Mouse (Mus musculus): ENCODE results near the gene Scaf4.
"Not testable (repeated sequence)": the region's sequence is repeated elsewhere in the genome, so short reads cannot be mapped to it uniquely, and the experiment has no call there.

Gene Scaf4

DNA sequence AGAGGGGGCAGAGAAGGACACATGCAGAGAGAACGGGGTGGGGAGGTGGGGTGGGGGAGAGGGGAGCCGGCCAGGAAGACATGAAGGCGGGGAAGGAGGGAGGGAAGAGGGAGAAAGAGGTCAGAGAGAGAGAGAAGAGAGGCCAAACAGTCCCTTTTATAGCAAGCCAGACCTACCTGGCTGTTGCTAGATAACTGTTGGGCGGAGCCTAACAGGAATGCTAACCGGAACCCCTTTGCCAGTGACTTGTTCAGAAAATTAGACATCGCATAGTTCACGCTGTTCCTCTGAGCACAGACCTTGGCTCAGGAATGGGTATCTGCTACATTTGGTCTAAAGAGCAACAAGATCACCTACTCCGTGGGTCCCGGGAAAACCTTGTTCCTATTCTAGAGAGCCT, 6.7 kb upstream of the Scaf4 start:
- DNase-seq = no peak

DNA sequence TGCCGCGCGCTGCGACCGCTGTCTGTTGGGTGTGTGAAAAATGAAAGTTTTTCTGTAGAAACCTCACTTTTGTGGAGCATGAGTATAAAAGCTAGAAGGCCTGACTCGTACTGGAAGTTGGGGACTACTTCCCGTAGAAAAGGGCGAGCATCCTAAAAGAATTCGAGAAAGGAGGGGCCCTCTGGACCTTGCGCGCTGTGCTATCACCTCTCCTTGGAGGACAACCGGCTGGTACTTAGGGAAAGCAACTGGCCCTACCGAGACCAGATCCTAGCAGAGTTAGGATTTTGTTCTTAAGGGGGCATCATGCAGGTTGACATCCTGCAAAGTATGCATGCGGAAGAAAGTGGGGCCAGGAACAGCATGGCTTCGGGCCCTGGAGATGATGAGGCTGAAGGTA, 613 bp upstream of the Scaf4 start:
- no peak for DNase-seq

DNA sequence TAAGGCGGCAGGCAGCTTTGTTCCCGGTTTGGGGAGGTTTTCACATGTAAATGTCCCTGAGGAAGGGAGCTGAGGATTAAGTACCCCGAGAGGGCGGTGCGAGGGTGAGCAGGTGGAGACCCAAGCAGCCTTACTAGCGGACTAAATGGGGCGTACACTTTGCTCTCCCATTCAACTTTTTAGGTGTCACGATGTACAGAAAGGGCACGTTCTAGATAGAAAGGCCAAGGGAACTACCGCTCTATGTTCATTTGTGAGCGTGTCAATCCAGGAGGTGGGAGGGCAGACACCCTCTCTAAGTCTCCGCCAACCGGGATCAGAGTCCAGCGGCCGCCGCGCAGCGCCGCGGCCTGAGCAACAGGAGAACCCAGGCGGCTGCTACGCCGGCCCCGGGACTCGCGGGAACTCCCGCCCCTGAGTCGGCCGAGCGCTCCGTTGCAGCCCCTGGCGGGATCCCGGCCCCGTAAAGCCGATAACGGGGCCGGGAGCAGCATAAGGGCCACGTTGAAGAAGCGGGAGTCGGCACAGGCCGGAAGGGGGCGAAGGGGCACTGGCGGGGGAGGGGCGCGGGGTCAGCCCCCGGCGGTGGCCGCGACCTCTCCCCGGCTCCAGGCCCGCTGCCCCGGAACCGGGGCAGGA, 918 bp downstream of the Scaf4 start:
- DNase-seq = peak; percentile 43

DNA sequence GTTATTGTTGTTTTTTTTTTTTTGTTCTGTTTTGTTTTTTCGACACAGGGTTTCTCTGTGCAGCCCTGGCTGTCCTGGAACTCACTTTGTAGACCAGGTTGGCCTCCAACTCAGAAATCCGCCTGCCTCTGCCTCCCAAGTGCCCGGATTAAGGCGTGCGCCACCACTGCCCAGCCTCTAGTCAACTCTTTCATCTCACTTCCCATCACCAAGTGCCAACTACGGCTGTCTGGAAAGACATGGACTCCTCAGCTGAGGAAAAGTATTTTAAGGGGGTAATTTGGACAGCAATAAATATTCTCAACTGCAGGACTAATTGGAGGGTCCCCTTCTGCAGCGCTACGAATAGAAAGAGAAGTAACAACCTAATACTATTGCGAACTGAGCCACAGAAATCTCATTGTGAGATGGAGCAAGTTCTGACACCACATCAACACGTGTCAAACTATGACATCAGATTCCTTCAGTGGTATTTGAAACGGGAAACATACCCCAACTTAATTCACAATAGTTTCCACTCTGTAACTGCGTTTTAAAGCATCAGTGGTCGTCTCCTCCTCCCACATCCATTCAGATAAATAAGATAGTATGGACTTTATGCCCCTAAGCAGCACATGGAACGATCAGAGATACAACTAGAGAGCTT, 1.6 kb downstream of the Scaf4 start:
- peak; percentile 37 for DNase-seq

DNA sequence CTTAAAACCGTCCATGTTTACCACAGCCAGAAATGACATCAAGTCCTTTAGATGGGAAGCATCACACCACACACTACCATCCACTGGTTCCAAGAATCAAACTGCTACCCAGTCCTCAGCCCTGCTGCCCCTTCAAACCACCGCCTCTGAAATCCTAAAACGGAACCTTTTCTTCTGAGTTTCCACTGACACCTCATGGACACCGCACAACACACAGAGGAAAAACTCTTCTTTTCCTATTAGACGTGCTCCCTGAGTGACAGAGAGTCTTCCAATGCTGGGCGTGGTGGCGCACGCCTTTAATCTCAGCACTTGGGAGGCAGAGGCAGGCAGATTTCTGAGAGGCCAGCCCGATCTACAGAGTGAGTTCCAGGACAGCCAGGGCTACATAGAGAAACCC, 2.9 kb downstream of the Scaf4 start:
- DNase-seq = no peak

DNA sequence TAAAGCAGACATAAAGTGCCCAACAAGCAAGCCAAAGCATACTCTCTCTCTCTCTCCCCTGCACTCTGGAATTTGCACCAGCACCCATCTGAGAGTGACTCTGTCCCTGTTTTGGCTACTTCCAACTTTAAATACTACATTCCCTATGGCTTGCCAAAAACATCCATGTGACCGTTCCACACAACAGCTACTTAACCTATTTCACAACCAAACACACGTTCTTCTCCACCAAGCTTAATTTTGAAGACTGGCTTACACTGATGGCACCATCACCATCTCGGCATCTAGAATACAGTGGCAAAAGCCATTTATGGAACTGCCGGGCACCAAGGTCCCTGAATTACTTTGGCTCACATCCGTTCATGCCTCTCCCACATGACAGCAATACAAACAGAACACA, 3.3 kb downstream of the Scaf4 start:
- DNase-seq = peak; percentile 65

DNA sequence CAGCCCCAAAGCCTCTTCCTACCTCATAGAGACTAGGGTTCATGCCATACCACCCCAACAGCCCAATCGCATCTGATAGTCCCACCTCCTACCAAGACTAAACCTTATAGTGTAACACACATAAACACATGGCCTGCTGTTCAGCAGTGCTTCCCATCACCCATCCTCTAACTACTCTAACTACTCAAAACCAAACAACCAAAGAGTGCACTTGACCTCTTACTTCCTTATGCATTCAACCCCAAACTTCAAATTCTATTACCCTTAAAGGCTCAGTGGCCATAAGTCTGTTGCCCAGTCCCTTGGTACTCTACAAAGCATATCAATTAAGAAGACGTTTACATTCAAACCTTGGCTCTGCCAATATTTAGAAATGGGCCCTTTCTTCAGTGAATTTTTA, 3.8 kb downstream of the Scaf4 start:
- peak; percentile 26 for DNase-seq

DNA sequence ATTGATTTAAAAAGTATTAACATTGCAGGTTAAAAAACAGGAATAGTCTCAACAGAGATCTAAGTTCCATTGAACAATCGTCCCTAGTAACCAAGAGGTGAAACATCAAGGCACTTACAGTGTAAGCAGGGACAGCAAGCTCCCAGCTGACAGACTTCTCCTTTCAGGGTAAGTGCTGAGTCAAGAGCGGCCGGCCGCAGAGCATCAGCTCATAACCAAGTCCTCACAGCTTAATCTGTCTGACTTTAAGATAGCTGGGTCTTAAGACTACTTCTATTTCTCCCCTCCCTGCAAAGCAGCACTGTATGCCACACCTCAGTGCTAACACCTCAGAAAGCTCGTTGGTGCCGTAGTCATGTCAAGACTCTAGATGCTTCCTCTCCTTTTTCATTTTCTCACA, 5.2 kb downstream of the Scaf4 start:
- DNase-seq = peak; percentile 38

DNA sequence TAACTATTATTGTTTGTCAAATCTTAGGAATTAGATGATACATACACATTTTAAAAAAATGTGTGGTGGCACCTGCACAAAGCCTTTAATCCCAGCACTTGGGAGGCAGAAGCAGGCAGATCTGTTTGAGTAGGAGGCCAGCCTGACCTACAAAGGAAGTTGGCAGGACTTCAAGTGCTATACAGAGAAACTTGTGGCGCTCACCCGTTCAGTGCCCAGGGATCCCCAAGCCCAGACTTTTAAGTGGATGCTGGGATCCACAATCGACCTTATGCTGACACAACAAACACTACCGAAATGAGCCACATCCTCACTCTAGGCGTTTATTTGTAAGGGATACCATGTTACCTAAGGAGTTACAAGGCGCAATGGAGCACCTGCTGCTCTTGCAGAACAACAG, 8.8 kb downstream of the Scaf4 start:
- peak; percentile 35 for DNase-seq

DNA sequence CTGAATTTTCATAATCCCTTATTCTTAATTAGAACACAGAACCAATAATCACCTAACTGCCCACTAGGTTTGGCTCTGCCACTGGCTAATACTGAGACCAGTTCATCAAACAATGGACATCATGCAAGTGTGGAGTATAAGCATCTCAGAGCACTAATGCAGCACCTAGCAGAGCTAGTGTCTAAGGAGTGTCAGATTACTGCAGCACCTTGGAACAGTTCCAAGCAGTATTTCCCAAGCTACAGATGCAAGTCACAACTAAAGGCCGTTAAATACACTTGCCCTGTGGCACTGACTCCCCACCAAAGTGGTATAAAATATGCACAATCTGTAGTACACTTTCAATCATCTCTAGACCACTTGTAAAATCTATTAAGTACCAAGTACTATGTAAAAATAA, 17.7 kb downstream of the Scaf4 start:
- DNase-seq = peak; percentile 42

DNA sequence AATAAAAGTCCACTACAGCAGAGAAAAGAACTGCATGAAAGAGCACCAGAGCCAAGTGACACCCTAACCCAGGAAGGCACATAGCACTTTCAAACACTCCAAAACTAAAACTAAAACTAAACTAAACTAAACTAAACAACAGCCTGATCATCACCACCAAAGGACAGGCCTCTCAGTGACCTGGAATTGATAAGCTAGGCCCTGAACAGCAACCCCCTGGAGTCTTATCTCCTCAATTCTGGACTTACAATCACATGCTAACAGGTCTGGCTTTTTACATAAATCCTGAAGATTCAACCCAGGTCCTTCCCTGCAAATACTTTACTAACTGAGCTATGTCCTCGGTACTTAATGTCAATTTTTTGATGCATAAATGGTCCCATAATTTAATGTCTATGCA, 19.2 kb downstream of the Scaf4 start:
- no peak for DNase-seq

DNA sequence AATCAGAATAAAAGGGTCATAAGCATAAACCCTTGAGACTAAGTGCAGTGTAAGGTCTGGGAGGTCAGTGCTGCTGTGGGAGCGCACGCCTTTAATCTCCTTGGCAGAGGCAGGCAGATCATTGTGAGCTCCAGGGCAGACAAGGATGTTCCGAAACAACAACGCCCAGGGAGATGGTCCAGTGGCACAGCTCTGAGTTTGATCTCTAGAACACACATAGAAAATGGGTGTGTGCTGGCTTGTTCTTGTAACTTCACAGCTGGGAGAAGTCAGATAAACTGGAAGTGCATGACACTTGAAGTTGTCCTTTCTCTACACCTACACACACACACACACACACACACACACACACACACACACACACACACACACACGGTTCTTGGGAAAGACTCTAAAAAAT, 20.3 kb downstream of the Scaf4 start:
- no peak for DNase-seq

DNA sequence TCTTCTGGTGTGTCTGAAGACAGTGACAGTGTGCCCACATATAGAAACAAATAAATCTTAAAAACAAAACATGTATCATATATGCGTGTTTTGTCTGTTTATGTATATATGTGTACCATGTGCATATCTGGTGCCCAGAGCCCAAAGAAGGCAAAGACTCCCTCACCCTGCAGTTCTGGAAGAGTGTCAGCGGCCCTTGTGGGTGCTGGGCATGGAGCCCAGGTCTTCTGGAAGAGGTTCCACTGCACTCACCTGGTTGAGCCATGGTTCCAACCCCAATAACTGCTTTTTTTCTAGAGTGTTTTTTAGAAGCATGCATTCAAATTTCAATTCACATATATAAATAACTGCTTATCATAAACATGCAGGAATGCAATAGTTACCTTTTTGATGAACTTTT, 22.5 kb downstream of the Scaf4 start:
- DNase-seq = no peak

DNA sequence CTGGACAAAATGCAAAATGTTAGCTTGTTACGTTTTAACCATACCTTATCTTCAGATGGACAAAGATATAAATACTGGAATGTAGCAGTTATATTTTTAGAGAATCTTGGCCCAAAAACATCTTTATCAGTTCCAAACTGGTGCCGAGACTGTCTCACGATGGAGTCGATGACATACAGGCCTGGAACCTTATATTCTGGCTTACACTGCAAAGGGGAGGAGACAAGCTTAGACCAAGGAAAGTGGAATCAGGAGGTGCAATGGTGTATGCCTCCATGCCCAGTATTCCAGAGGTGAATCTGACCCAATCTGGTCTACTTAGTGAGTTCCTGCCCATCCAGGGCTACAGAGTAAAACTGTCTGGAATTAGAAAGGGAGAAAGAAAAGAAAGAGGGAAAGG, 24.2 kb downstream of the Scaf4 start:
- DNase-seq = no peak

DNA sequence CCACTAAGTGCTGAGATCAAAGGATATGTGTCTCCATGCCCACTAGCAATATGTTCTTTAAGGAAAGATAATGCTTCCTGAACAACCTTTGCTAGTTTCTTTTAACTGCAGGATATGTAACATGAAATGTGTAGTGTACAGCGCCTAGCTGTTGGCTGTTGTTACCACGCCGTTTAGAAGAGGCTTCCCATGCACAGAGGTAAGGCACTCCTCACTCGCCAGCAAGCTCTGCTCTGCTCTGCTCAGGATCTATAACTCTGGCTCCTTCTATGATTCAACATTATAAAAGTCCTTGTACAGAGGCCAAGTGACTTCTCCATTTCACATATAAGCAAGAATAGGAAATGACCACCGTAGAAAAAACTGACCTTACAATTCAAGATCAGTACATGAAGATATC, 24.7 kb downstream of the Scaf4 start:
- no peak for DNase-seq

DNA sequence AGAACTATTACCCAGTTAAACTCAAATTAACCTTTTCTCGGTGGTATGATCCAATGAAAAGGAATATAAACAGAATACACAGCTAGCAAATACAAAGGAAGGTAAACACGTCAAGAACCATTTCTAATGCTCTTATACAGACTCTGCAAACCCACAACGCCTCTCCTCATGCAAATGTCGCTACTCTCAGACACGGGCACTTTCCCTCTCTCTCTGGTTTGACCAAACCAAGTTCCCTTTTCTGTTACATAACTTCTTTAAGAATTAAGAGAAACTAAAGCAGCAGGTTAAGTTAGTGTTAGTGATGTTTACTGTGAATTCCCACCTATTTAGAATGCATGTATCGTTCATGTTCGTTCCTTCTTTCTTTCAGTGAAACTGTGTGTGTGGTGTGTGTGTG, 25.4 kb downstream of the Scaf4 start:
- no peak for DNase-seq

DNA sequence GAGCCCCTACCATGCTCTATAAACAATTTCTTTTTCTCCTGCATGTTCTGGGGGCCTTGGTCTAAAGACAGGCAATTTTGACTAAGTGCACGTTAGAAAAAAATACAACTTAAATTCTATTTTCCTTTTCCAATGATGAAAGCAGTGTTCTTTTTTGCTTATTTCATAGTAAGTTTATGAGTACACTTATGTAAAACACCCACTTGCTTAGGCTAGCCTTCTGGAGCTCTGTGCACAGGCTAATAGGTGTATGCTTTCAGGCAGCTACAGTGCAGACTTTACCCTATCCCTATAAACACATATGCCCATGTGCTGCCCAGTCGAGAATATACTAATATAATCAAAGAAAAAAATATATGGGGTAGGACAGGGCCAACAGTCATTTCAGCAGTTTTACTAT, 31.8 kb downstream of the Scaf4 start:
- no peak for DNase-seq

DNA sequence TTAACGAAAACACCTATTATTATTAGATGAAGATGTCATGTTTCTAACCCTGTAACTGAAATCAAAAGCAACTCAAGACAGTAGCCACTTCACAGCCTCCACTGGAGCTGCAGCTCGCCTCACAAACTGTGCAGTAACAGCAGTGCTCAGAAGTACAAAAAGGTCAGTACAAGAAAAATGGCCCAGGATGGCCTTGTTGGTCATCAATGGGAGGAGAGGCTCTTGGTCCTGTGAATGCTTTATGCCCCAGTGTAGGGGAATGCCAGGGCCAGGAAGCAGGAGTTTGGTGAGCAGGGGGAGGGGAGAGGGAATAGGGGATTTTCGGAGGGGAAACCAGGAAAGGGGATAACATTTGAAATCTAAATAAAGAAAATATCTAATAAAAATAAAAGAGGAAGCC, 33.0 kb downstream of the Scaf4 start:
- not testable (repeated sequence) for DNase-seq

DNA sequence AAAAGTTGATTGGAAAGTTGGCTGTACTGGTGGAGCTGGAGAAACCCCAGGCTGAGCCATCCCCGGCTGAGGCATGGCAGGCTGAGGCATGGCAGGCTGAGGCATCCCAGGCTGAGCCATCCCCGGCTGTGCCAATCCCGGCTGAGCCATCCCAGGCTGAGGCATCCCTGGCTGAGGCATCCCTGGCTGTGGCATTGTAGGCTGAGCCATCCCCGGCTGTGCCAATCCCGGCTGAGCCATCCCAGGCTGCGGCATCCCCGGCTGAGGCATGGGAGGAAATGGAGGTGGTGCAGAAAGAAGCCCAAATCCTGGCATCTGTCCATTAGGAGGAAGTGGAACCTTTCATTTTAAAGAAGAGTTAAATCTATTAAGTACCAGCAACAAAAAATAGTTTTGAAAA, 34.2 kb downstream of the Scaf4 start:
- DNase-seq = no peak

DNA sequence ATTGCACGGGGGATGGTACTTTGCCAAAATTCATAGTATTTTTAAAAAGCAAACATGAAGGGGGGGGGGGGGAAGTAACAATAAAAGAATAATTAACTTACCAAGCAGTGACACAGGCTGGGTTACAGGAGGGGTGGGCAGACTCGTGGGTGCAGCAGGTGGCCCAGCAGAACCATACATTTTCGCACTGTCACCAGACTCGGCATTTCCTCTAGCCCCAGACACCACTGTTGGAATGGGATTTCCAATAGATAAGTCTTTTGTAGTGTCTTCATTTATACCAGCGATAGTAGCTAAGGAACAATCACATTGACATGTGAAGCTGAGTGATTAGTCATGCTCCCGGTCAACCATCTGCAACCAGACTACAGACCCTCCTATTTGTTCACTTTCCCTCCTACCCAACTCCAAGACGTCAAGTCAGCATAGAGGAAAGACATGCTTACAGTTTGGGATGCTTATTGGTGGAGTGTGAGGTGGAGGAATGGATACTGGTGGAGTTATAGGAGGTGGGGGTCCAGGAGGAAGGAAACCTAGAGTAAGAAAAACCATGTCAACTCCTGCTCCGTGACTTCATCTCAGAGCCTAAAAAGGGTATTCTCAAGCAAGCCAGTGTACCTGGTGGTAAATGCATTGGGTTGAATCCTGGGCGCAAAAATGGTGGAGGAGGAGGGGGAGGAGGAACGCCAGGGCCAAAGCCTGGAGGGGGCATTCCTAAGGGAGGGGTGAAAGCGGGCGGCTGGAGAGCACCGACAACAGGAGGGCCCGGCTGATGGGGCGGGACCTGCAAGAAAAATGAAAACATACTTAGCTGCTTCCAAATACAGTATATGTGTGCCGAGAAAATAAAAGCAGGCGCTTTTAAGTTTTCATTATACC, 41.6 kb downstream of the Scaf4 start:
- no peak for DNase-seq

DNA sequence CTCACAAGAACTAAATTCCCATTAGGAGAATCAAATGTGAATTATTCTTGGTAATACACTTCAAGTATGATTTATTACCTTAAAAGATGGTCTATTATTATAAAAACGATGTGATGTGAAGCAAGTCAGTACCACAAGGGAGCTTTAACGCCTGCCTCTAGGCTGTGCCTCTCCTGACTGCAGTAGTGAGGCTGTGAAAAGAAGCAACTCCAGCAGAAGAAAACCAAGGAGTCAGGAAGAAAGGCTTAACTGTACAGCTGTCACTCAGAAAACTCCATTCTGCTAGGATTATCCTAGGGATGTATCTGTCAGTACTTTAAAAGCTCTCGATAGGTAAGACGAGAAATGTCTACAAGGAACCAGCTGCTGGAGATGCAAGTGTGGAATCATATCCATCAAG, 42.4 kb downstream of the Scaf4 start:
- no peak for DNase-seq

DNA sequence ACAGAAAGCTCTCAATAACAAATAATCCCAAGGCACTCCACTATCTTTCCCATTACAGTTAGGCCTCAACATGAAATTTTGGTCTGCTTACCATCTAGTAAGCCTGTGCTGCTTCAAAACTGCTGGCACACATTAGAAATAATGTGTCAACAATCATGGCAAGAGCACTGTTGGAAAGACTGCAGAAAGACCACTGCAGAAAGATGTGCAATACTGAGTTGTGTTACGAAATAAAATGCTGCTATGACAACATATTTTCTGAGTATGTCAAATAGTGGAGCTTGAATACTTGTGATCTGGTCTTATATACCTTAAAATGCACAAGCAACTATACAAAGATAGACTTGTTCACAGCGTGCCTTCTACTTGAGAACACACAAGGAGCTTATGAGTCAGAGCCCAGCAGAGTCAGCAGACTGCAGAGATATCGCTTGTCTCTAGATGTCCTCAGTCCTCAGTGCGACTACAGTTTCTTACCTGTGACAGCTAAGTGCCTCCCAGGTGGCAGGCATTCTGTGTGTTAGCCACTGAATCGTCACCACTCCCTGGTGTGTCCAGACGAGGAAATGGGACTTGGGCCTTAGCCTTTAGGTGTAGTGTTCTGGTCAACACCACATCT, 45.1 kb downstream of the Scaf4 start:
- DNase-seq = no peak

DNA sequence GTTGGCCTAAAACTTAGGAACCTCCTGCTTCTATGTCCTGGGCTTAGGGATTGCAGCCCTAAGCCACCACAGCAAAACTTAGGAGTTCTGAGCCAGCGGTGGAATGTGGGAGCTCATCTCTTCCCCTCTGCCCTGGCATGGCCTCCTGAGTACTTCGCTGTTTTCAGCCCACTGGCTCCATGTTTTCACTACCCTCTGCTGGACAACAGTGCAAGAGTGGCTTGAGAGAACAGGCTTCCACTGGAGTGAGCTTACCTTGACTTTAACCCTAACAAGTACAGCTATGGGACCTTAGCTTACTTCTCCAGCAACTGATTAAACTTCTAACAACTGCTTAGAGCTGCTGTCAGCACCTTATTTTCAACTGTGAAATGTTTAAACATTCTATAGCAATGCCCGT, 49.1 kb downstream of the Scaf4 start:
- DNase-seq = no peak

DNA sequence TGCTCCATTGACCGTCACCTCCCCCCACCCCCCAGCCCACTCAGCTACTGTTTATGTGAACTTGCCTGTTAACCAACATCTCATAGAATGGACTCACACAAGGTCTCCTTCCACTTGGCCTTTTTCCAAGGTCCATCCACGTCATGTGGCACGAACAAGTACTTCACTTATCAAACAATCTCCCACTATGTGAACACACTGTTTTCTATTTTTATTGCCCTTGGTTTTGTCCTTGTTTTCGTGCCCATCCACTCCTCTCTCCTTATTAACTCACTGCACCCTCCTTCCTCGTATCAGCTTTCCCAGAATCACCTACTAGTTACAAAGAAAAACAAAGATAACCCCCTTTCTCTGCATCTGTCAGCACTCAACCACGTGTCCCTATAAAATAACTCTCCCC, 49.7 kb downstream of the Scaf4 start:
- peak; percentile 26 for DNase-seq

Measured in lung, postnatal 36 days (tissue).